Mouse (Mus musculus) limb, embryonic 14.5 days (tissue): Measurements from ENCODE around the gene Eea1. TPM values are rescaled to one million over a fixed set of nuclear protein-coding genes. Genes with fewer than 3 reads are reported as not detected.
"Not testable (repeated sequence)": the region's sequence is repeated elsewhere in the genome, so short reads cannot be mapped to it uniquely, and the experiment has no call there.

Experiments
- ATAC-seq: fragments of 200-750 bp; cut with Nextera tagmentation; 2 replicates; pipeline ENCODE4 v1.8.0; 2017; ENCODE audit warnings: low read depth, moderate number of reproducible peaks, moderate TSS enrichment; ENCODE audit not compliant: low FRiP score
- DNase-seq: peaks from one replicate; pipeline ENCODE4 v3.0.0-alpha.2; 2015; ENCODE audit warnings: low spot score
- H3K27ac ChIP-seq: fragments of 300-500 bp; sonication (generic); replicated peaks from 2 replicates; pipeline ENCODE4 v1.5.1; 2014; ENCODE audit warnings: low read depth, mild to moderate bottlenecking, low read length, moderate library complexity, mixed read lengths
- H3K27me3 ChIP-seq: fragments of 300-500 bp; sonication (generic); 2 replicates; pipeline ENCODE4 v1.6.1; 2014; ENCODE audit warnings: low read length, mixed read lengths; ENCODE audit not compliant: control insufficient read depth, insufficient read depth
- H3K36me3 ChIP-seq: fragments of 300-500 bp; sonication (generic); 2 replicates; pipeline ENCODE4 v1.6.1; 2014; ENCODE audit warnings: mild to moderate bottlenecking, low read length, moderate library complexity, mixed read lengths; ENCODE audit not compliant: control insufficient read depth, insufficient read depth
- H3K4me1 ChIP-seq: fragments of 300-500 bp; sonication (generic); 2 replicates; pipeline ENCODE4 v1.6.1; 2014; ENCODE audit warnings: antibody characterized with exemption, low read length, mixed read lengths; ENCODE audit not compliant: control insufficient read depth, insufficient read depth
- H3K4me2 ChIP-seq: fragments of 300-500 bp; sonication (generic); replicated peaks from 2 replicates; pipeline ENCODE4 v1.6.1; 2014; ENCODE audit warnings: low read depth, mild to moderate bottlenecking, low read length, moderate library complexity; ENCODE audit not compliant: severe bottlenecking
- H3K4me3 ChIP-seq: fragments of 300-500 bp; sonication (generic); replicated peaks from 2 replicates; pipeline ENCODE4 v1.5.1; 2014; ENCODE audit warnings: low read length
- H3K9ac ChIP-seq: fragments of 300-500 bp; sonication (generic); 2 replicates; pipeline ENCODE4 v1.6.1; 2014; ENCODE audit warnings: mild to moderate bottlenecking, low read depth, low read length, moderate library complexity; ENCODE audit not compliant: severe bottlenecking
- H3K9me3 ChIP-seq: fragments of 300-500 bp; sonication (generic); 2 replicates; pipeline ENCODE4 v1.6.1; 2016; ENCODE audit warnings: low read length; ENCODE audit not compliant: control insufficient read depth
- POLR2A ChIP-seq: fragments of 200-500 bp; IDR thresholded peaks from 2 replicates; pipeline ENCODE4 v1.8.0; 2012; ENCODE audit warnings: inconsistent platforms, mild to moderate bottlenecking, moderate library complexity, borderline replicate concordance; ENCODE audit not compliant: insufficient read depth, insufficient read length; ENCODE audit errors: extremely low read depth
- WGBS: fragments of 180-500 bp; shearing (Covaris S2); extraction: QIAGEN DNeasy Blood & Tissue Kit; methylation state at CpG from one replicate; pipeline ENCODE4 v1.1.7; 2014; 5-methylcytosine and 5-hydroxymethylcytosine counted together
- polyA plus RNA-seq, 2 experiments: library from polyadenylated mRNA; depleted of rRNA in 1 of 2; stranded (reverse) in 1 of 2; unstranded in 1 of 2; fragments of >200 nt; fragmentation: Nextera tagmentation in 1 of 2; extraction: Ambion mirVana in 1 of 2; gene quantifications; 2 replicates each; pipeline versions ENCODE4 v1.2.1 to v1.2.3; 2012 to 2014

The Eea1 gene
- polyA plus RNA-seq, 2 experiments: 11.4 to 24.0 TPM

- no peak overlapping the region for H3K4me3 ChIP-seq
- ATAC-seq: no peak
- 87% methylated on average over 7 of the region's 7 CpGs for WGBS
- no peaks in the 10 kb centered on the region for H3K27me3 ChIP-seq
- no peak for DNase-seq
- H3K9ac ChIP-seq: no peak overlapping the region
- TF ChIP-seq POLR2A: no peak
- no peak overlapping the region for H3K27ac ChIP-seq
- H3K9me3 ChIP-seq: no peaks in the 10 kb centered on the region
- no peaks in the 10 kb centered on the region for H3K4me1 ChIP-seq
- H3K36me3 ChIP-seq: no peaks in the 10 kb centered on the region
- no peak overlapping the region for H3K4me2 ChIP-seq
These were observed 133.9 kb downstream of the Eea1 start for GRCm38 (mm10) chr10:96074386-96074785.

GRCm38 (mm10) chr10:96075403-96075802, 135.0 kb downstream of the Eea1 start:
- no peak for TF ChIP-seq POLR2A
- Histone ChIP-seq H3K27me3 (no peaks in the 10 kb centered on the region), H3K4me2 (no peak overlapping the region), H3K4me3 (no peak overlapping the region), H3K4me1 (no peaks in the 10 kb centered on the region), H3K9ac (no peak overlapping the region), H3K36me3 (no peaks in the 10 kb centered on the region), H3K9me3 (no peaks in the 10 kb centered on the region), H3K27ac (no peak overlapping the region)
- DNase-seq (no peak), ATAC-seq (no peak)
- WGBS: 74% methylated on average over 4 of the region's 4 CpGs

- TF ChIP-seq POLR2A: no peak
- Histone ChIP-seq H3K36me3 (no peaks in the 10 kb centered on the region), H3K9me3 (no peaks in the 10 kb centered on the region), H3K4me1 (no peaks in the 10 kb centered on the region), H3K27ac (no peak overlapping the region), H3K4me2 (no peak overlapping the region), H3K9ac (no peak overlapping the region), H3K4me3 (no peak overlapping the region), H3K27me3 (no peaks in the 10 kb centered on the region)
- peak; percentile 55 for DNase-seq
- ATAC-seq: no peak
- whole genome bisulfite sequencing: 20% methylated on average over 7 of the region's 7 CpGs
These were observed 135.4 kb downstream of the Eea1 start for GRCm38 (mm10) chr10:96075880-96076279.

- WGBS: 68% methylated on average over 3 of the region's 3 CpGs
- no peaks in the 10 kb centered on the region for H3K9me3 ChIP-seq
- H3K4me1 ChIP-seq: no peaks in the 10 kb centered on the region
- H3K4me3 ChIP-seq: no peak overlapping the region
- no peak overlapping the region for H3K4me2 ChIP-seq
- no peak overlapping the region for H3K9ac ChIP-seq
- H3K36me3 ChIP-seq: no peaks in the 10 kb centered on the region
- DNase-seq (no peak), ATAC-seq (no peak)
- no peak overlapping the region for H3K27ac ChIP-seq
- no peaks in the 10 kb centered on the region for H3K27me3 ChIP-seq
- no peak for TF ChIP-seq POLR2A
These were observed 136.0 kb downstream of the Eea1 start for GRCm38 (mm10) chr10:96076461-96076860.

GRCm38 (mm10) chr10:96077480-96078066, 137.1 kb downstream of the Eea1 start:
- not testable (repeated sequence) for H3K9ac ChIP-seq, H3K9me3 ChIP-seq, H3K27me3 ChIP-seq, DNase-seq, H3K4me2 ChIP-seq, H3K4me1 ChIP-seq, H3K4me3 ChIP-seq, H3K36me3 ChIP-seq, H3K27ac ChIP-seq
- 76% methylated on average over 6 of the region's 6 CpGs for WGBS
- ATAC-seq: peak; percentile 100

GRCm38 (mm10) chr10:96079823-96080222, 139.4 kb downstream of the Eea1 start:
- Histone ChIP-seq H3K9me3 (no peaks in the 10 kb centered on the region), H3K27me3 (no peaks in the 10 kb centered on the region), H3K27ac (no peak overlapping the region), H3K36me3 (no peaks in the 10 kb centered on the region), H3K4me1 (no peaks in the 10 kb centered on the region), H3K4me2 (no peak overlapping the region), H3K4me3 (no peak overlapping the region), H3K9ac (no peak overlapping the region)
- ATAC-seq: no peak
- WGBS: 93% methylated on average over 4 of the region's 4 CpGs
- DNase-seq: no peak
- TF ChIP-seq POLR2A: no peak
